ENCODE assay signal across 16 mouse cellular contexts in the genomic region with DNA sequence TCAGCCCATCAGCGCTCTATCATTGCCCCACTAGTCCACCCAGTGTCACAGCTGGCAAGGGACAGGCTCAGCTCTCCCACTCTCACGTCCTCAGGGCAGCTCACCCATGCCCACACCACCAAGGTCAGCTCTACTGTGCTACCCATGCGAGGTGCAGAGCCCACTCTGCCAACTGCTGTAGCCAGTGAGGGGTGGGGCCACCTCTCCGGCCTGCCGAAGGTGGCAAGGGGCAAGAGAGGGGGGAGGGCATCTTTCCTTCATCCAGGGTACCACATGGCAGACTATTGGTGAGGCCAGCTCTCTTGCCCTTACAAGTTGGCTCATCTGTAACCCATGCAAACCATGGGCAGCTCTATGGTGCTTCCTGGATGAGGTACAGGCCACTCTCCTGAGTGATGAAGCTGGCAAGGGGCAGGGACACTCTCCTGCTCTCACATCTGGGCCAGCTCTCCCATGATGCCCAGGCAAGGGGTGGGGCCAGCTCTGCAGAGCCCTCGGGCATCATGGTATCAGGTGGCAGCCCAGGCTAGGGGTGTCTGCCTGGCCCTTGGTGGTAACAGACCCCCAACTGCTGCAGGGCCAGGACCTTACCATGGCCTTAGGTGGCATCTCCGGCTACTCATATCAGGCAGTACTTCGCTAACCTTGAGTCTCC. TPM values are rescaled to one million over a fixed set of nuclear protein-coding genes. Genes with fewer than 3 reads are reported as not detected.
A peak's percentile ranks its signal among the peaks of the same experiment; 100 is the strongest.
DNase-seq lines count a peak whose midpoint lies in the region; ATAC-seq and TF ChIP-seq lines count a peak whose summit lies in the region.
"Had no signal": no experiment of that assay in that cellular context is flagged by ENCODE, and none has a peak within 500 bp of the region (broad histone marks: within the 10 kb centered on the region; RNA-seq: fewer than 3 reads in every experiment).

No protein-coding gene starts in this region.

- POLR2A ChIA-PET in Patski (lab: Charles Lee): interaction anchor here (0.8 to 3.2 kb wide), 3 partner anchors 10 to 14 kb away, joined by 3 to 20 read pairs (median 4); partner anchors contain the start of gene Nceh1

- in situ Hi-C loops in Patski (cut with MboI; ENCODE audit: low pct_unique_long_range_greater_than_20kb): no loop called here

- WGBS in kidney, embryonic 15.5 days: 88% methylated on average over 8 of the region's 8 CpGs
- WGBS in embryonic facial prominence, embryonic 13.5 days: 86% methylated on average over 8 of the region's 8 CpGs
- WGBS in macrophage (ENCODE audit: missing documents): 92% methylated on average over 7 of the region's 8 CpGs

- no peak overlapping the region for H3K4me2 ChIP-seq in kidney, embryonic 15.5 days
- no peak overlapping the region for H3K4me2 ChIP-seq in embryonic facial prominence, embryonic 13.5 days
- H3K4me2 ChIP-seq: forebrain, embryonic 15.5 days; heart, embryonic 13.5 days had no signal

- no peak; the same call in 1 of the 2 replicates for ATAC-seq in kidney, embryonic 15.5 days (replicated peaks; ENCODE audit: low FRiP score)
- peak; percentile 7 for ATAC-seq in Patski
- peak; percentile 28; the same call in 1 of the 2 replicates for ATAC-seq in embryonic facial prominence, embryonic 13.5 days (ENCODE audit: insufficient number of reproducible peaks, insufficient read depth, low FRiP score, low TSS enrichment, low read depth)
- ATAC-seq: forebrain, embryonic 15.5 days had no signal

- no peak overlapping the region for H3K4me3 ChIP-seq in kidney, embryonic 15.5 days (replicated peaks)
- H3K4me3 ChIP-seq in embryonic facial prominence, embryonic 13.5 days: no peak overlapping the region
- no peak overlapping the region for H3K4me3 ChIP-seq in macrophage (ENCODE audit: inconsistent target)
- H3K4me3 ChIP-seq: forebrain, embryonic 15.5 days; heart, embryonic 13.5 days; layer of hippocampus, adult 2 months had no signal

- H3K4me1 ChIP-seq in kidney, embryonic 15.5 days: peaks cover 11% of the 10 kb centered on the region
- peaks cover 3% of the 10 kb centered on the region for H3K4me1 ChIP-seq in embryonic facial prominence, embryonic 13.5 days
- H3K4me1 ChIP-seq: forebrain, embryonic 15.5 days had no signal

- peak overlapping the region; percentile 28; the same call in 1 of the 2 replicates for H3K27ac ChIP-seq in kidney, embryonic 15.5 days
- no peak overlapping the region for H3K27ac ChIP-seq in embryonic facial prominence, embryonic 13.5 days
- H3K27ac ChIP-seq in macrophage: peak overlapping the region; percentile 100
- H3K27ac ChIP-seq: forebrain, embryonic 15.5 days; heart, embryonic 13.5 days; layer of hippocampus, adult 2 months; liver, embryonic 14.5 days had no signal

- H3K36me3 ChIP-seq in kidney, embryonic 15.5 days: no peaks in the 10 kb centered on the region
- H3K36me3 ChIP-seq in embryonic facial prominence, embryonic 13.5 days: no peaks in the 10 kb centered on the region
- H3K36me3 ChIP-seq in macrophage (ENCODE audit: inconsistent target): peaks cover 24% of the 10 kb centered on the region
- H3K36me3 ChIP-seq: forebrain, embryonic 15.5 days; heart, embryonic 13.5 days had no signal

- peaks cover 100% of the 10 kb centered on the region for H3K79me2 ChIP-seq in macrophage (ENCODE audit: inconsistent target)

- no peak overlapping the region for H3K9ac ChIP-seq in kidney, embryonic 15.5 days
- H3K9ac ChIP-seq in embryonic facial prominence, embryonic 13.5 days: no peak overlapping the region
- H3K9ac ChIP-seq: forebrain, embryonic 15.5 days; heart, embryonic 13.5 days; liver, embryonic 14.5 days had no signal

- TF ChIP-seq CTCF in Patski (IDR thresholded peaks at IDR 0.05): no peak

- DNase-seq in kidney, adult 8-10 months: no peak
- DNase-seq in Patski (ENCODE audit: low read depth, low spot score): no peak
- no peak for DNase-seq in gastrocnemius, adult 18-20 months (ENCODE audit: low spot score)
- no peak for DNase-seq in testis, postnatal 10 days (ENCODE audit: low spot score)
- DNase-seq: cerebellum, adult 11 months; cerebellum, postnatal 36 days; gastrocnemius, postnatal 14 days; right cerebral cortex, postnatal 25 days; thymus, adult 2 months had no signal

- H3K27me3 ChIP-seq in kidney, embryonic 15.5 days: no peaks in the 10 kb centered on the region
- no peaks in the 10 kb centered on the region for H3K27me3 ChIP-seq in Patski
- H3K27me3 ChIP-seq in embryonic facial prominence, embryonic 13.5 days: no peaks in the 10 kb centered on the region
- H3K27me3 ChIP-seq: forebrain, embryonic 15.5 days; heart, embryonic 13.5 days had no signal

- CTCF ChIA-PET in Patski (lab: Charles Lee): interaction anchor here (0.8 to 2.2 kb wide), 6 partner anchors 8 to 43 kb away, joined by 3 to 14 read pairs (median 4); partner anchors contain the start of gene Nceh1

- H3K9me3 ChIP-seq in kidney, embryonic 15.5 days (replicated peaks): no peaks in the 10 kb centered on the region
- H3K9me3 ChIP-seq in embryonic facial prominence, embryonic 13.5 days: no peaks in the 10 kb centered on the region
- H3K9me3 ChIP-seq: forebrain, embryonic 15.5 days; heart, embryonic 13.5 days had no signal

RNA-seq across cellular contexts. Expression of gene Nceh1, which starts 12.9 kb away (rescaled TPM):
- polyA plus RNA-seq in kidney, embryonic 15.5 days (2015; fragmentation: Nextera tagmentation; extraction: Ambion mirVana): 15.8 and 16.3 TPM in 2 replicates
- polyA plus RNA-seq in Patski (2021) (188 TPM), macrophage (2018) (212 to 280 TPM (median 251 TPM) in 3 replicates)
- 3.9 and 4.8 TPM in 2 replicates for polyA plus RNA-seq in embryonic facial prominence, embryonic 13.5 days (2015; fragmentation: Nextera tagmentation; extraction: Ambion mirVana)
- 100 to 1,000 TPM in 9 of 26 experiments, 10 to 100 TPM in 17; 18.6 to 236 (median 77.9) TPM for total RNA-seq in macrophage (2018; cell fraction: chromatin; rRNA removed)
- total RNA-seq in macrophage (2018; cell fraction: cytosol; rRNA removed): 100 to 1,000 TPM; 111 to 455 (median 227) TPM
- 100 to 1,000 TPM in 25 of 26 experiments, 10 to 100 TPM in 1; 73.4 to 406 (median 223) TPM for total RNA-seq in macrophage (2018; cell fraction: nucleus; rRNA removed)
- 10 to 100 TPM; 17.8 to 20.0 TPM for total RNA-seq in gastrocnemius, adult 18-20 months (2021)

RNA-seq across cellular contexts. Expression of gene Ect2, which starts 42.0 kb away (rescaled TPM):
- polyA plus RNA-seq in kidney, embryonic 15.5 days (2015; fragmentation: Nextera tagmentation; extraction: Ambion mirVana): 60.9 and 66.7 TPM in 2 replicates
- 110 TPM for polyA plus RNA-seq in Patski (2021)
- polyA plus RNA-seq in embryonic facial prominence, embryonic 13.5 days (2015; fragmentation: Nextera tagmentation; extraction: Ambion mirVana): 44.9 and 47.5 TPM in 2 replicates
- total RNA-seq in macrophage (2018; cell fraction: chromatin; rRNA removed): 10 to 100 TPM in 6 of 26 experiments, 1 to 10 TPM in 20; 2.1 to 30.7 (median 7.5) TPM
- 1 to 10 TPM in 25 of 26 experiments, under 1 TPM in 1; 0.91 to 4.3 (median 2.3) TPM for total RNA-seq in macrophage (2018; cell fraction: cytosol; rRNA removed)
- total RNA-seq in macrophage (2018; cell fraction: nucleus; rRNA removed): 10 to 100 TPM in 1 of 26 experiments, 1 to 10 TPM in 24, under 1 TPM in 1; 0.94 to 19.1 (median 2.9) TPM
- 1.3 to 5.8 TPM (median 2.8 TPM) in 3 replicates for polyA plus RNA-seq in macrophage (2018)
- total RNA-seq in gastrocnemius, adult 18-20 months (2021): under 1 TPM in 1 of 2 experiments, not detected in 1; 0.07 TPM

Comparison
In these comparisons a context has a peak if more than half of its experiments do, and no peak if none do; other contexts are left out.
1. RNA of gene Nceh1, which starts 12.9 kb away (polyA plus RNA-seq): 212 to 280 TPM in macrophage and 188 TPM in Patski (single experiment); 15.8 to 16.3 TPM in kidney, embryonic 15.5 days and 3.9 to 4.8 TPM in embryonic facial prominence, embryonic 13.5 days; every median in the first group is over 10 times any median in the second.